Mouse (Mus musculus) kidney, postnatal 0 days (tissue): ENCODE results near the gene Gm9376. TPM values are rescaled to one million over a fixed set of nuclear protein-coding genes. Genes with fewer than 3 reads are reported as not detected.

Experiments used
- ATAC-seq: fragments of 200-750 bp; cut with Nextera tagmentation; replicated peaks from 2 replicates; pipeline ENCODE4 v1.8.0; 2017; ENCODE audit warnings: low read depth, moderate number of reproducible peaks, moderate TSS enrichment, moderate library complexity; ENCODE audit not compliant: low FRiP score
- DNase-seq: peaks from one replicate; pipeline ENCODE4 v3.0.0-alpha.2; 2016; ENCODE audit warnings: low spot score
- H3K27ac ChIP-seq: fragments of 300-500 bp; sonication (generic); 2 replicates; pipeline ENCODE4 v1.5.1; 2014; ENCODE audit warnings: mild to moderate bottlenecking
- H3K27me3 ChIP-seq: fragments of 300-500 bp; sonication (generic); 2 replicates; pipeline ENCODE4 v1.6.1; 2014; ENCODE audit warnings: low read length, mixed read lengths; ENCODE audit not compliant: insufficient read depth
- H3K36me3 ChIP-seq: fragments of 300-500 bp; sonication (generic); 2 replicates; pipeline ENCODE4 v1.6.1; 2014; ENCODE audit warnings: low read length, mixed read lengths; ENCODE audit not compliant: insufficient read depth
- H3K4me1 ChIP-seq: fragments of 300-500 bp; sonication (generic); replicated peaks from 2 replicates; pipeline ENCODE4 v1.6.1; 2014; ENCODE audit warnings: antibody characterized with exemption, low read length, mixed read lengths; ENCODE audit not compliant: insufficient read depth
- H3K4me2 ChIP-seq: fragments of 300-500 bp; sonication (generic); 2 replicates; pipeline ENCODE4 v1.6.1; 2014; ENCODE audit warnings: mild to moderate bottlenecking, low read length, moderate library complexity, mixed read lengths
- H3K4me3 ChIP-seq: fragments of 300-500 bp; sonication (generic); replicated peaks from 2 replicates; pipeline ENCODE4 v1.5.1; 2014; ENCODE audit warnings: low read depth, low read length
- H3K9ac ChIP-seq: fragments of 300-500 bp; sonication (generic); 2 replicates; pipeline ENCODE4 v1.6.1; 2014; ENCODE audit warnings: low read depth, low read length
- H3K9me3 ChIP-seq: fragments of 300-500 bp; sonication (generic); replicated peaks from 2 replicates; pipeline ENCODE4 v1.6.1; 2016; ENCODE audit warnings: low read length, inconsistent platforms, mixed read lengths
- CTCF ChIP-seq: IDR thresholded peaks from 2 replicates; pipeline ENCODE4 v1.5.1; 2016; ENCODE audit warnings: antibody characterized with exemption, low read depth, mild to moderate bottlenecking, moderate library complexity
- WGBS: fragments of 180-500 bp; shearing (Covaris S2); extraction: QIAGEN DNeasy Blood & Tissue Kit; methylation state at CpG from one replicate; pipeline ENCODE4 v1.1.7; 2014; 5-methylcytosine and 5-hydroxymethylcytosine counted together
- microRNA-seq: library from miRNA; unstranded; fragments of <30 nt; microRNA quantifications from one replicate; pipeline ENCODE4, GENCODE M21; 2016
- polyA plus RNA-seq: library from polyadenylated mRNA; unstranded; fragments of >200 nt; fragmentation: Nextera tagmentation; extraction: Ambion mirVana; gene quantifications from 2 replicates; pipeline ENCODE4 v1.2.1, GENCODE M21; 2015

Gene Gm9376
- polyA plus RNA-seq, 1 experiment from 2014 or later = not detected

DNA sequence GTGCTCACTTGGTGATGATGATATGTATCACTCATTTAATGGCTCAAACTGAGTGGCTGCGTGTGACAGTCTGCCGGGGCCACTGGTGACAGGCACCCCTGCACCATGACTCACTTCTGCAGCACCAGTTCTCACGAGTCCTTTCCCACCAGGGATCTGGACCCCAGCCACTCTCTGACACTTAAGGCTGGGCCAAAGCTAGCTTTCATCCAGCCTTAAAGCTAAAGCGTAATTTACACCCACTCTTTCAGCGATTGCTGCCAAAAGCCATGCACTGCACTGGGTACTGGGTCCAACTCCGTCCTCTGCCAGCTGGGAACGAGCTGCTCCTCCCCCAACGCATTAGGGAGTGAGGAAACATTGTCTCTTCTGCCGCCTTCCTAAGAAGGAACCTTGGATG is 50.5 kb downstream of the Gm9376 start:
- ATAC-seq (no peak), DNase-seq (no peak)
- Histone ChIP-seq H3K4me1 (no peaks in the 10 kb centered on the region), H3K4me2 (no peak overlapping the region), H3K27ac (no peak overlapping the region), H3K4me3 (no peak overlapping the region), H3K36me3 (no peaks in the 10 kb centered on the region), H3K9me3 (no peaks in the 10 kb centered on the region), H3K9ac (no peak overlapping the region), H3K27me3 (0 out of 2 replicates have a peak, but pooled peaks cover 8% of the 10 kb centered on the region)
- no peak for TF ChIP-seq CTCF
- WGBS = 51% methylated on average over 9 of the region's 9 CpGs

Small RNA genes lying within 50 kb of the gene (microRNA-seq; reads per million reads assigned to microRNA genes)
- gene Mir6241 = not detected

Other genes starting within 250 kb of the Gm9376 start
- 0.37 and 0.45 TPM in 2 replicates for gene Dct, start 214.7 kb upstream of the Gm9376 start, polyA plus RNA-seq
- gene Tgds, start 134.2 kb upstream of the Gm9376 start, polyA plus RNA-seq = 31.6 and 34.0 TPM in 2 replicates
- gene Gpr180, start 129.8 kb upstream of the Gm9376 start, polyA plus RNA-seq = 51.1 and 52.8 TPM in 2 replicates
- gene Sox21, start 29.9 kb upstream of the Gm9376 start, polyA plus RNA-seq = not detected in 2 replicates